Mouse (Mus musculus) cerebellum, postnatal 36 days (tissue): Measurements from ENCODE around the gene Gm17720.
A peak's percentile ranks its signal among the peaks of the same experiment; 100 is the strongest.

Experiments used
- DNase-seq, 2 experiments: peaks; one replicate each; pipeline ENCODE4 v3.0.0; 2021 to 2022; ENCODE audit warnings: mixed read lengths in 2 of 2

Gene Gm17720

DNA sequence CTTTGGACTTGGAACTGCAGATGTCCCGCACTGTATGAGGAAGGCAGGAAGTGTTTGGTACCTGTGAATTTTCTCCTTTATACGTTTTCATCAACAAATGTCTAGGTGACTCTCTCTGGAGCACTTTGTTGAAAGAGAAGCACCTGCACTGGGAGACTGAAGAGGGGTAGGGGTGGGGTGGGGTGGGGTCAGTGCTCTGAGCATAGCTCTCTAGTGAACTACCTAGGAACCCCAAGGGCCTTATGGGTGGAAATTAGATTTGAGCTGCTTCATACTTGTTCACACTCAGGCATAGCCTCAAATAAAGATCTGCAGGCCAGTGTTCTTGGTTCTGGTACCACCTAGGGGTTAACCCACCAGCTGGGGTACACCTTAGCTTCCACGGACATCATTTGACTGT, at the start of gene Gm17720:
TSS of gene Gm17720 (minus strand) at position 101 of the 400 bp plus-strand sequence.
- DNase-seq: no peak

DNA sequence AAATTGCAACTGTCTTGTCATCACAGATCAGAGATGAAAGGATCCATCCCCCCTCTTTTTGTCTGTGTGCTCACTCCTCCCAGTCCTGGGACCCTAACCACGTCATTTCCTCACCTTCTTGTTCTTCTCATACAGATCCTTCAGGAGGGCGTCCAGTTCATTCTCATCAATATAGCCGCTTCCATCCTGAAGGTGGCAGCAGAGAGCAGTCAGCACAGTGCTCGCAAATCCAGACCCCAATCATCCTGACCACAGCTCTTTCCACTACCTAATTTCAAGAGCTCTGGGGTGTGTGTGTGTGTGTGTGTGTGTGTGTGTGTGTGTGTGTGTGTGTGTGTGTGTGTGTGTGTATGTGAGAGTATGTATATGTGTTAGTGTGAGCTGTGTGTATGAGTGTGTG, 43.0 kb upstream of the Gm17720 start:
- DNase-seq: peak; percentile 66 to 76

GRCm38 (mm10) chr8:110140770-110141169, 38.2 kb upstream of the Gm17720 start:
- DNase-seq: peak; percentile 37 to 53

DNA sequence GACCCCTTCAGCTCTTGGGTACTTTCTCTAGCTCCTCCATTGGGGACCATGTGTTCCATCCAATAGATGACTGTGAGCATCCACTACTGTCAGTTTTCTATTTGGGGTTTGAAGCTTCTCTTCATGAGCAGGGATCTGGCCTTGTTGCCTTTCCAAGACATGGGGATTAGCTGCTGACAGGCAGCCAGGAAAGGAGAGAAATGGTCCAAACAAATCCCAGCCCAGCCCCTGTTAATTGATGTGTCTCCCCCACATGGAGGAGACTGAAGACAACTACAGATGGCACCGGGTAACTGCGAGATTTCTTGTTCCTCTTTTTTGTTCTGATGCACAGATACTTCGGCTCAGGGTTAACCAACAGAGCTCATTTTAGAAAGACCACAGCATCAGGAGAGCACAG, 37.6 kb upstream of the Gm17720 start:
- DNase-seq: no peak

- no peak for DNase-seq
Observed at GRCm38 (mm10) chr8:110135515-110135914, 33.0 kb upstream of the Gm17720 start.

DNA sequence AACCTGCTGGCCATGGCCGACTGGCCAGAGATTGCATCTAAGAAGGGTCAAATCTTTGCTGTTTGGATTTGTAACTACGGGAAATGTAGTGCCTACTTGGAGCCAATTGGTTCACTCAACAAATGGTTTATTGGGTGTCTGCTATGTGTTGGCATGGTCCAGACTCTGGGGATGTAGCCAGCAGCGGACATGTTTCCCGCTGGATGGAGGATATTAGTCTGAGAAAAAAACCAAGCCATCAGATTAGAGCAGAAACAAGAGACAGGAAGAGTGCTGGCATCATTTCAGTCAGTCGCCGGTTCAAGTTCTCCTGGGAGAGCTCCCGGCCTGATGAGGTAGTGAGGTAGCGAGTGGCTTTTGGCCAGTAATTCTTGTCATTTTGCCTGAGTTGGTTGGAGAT, 31.7 kb upstream of the Gm17720 start:
- peak in 1 of 2 experiments; percentile 15 for DNase-seq

GRCm38 (mm10) chr8:110130537-110130936, 28.0 kb upstream of the Gm17720 start:
- DNase-seq: peak; percentile 88 to 90

DNA sequence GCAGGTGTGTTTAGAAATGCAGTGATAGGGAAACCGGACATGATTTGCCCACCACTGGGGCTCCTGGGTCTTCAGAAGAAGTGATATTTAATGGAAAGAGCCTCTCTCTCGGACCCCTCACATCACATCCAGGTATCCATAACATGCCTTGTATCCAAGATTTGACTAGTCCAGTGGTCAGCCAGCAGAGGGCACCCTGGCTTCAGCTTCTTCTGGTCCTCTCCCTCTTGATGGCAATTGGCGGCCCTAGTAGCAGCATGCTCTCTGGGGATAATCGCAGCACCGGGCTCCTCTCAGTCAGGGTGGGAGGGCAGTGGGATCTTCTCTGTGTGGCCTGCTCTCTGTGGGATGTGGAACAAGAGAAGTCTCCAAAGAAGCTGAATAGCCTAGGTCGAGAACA, 17.2 kb upstream of the Gm17720 start:
- peak; percentile 68 to 75 for DNase-seq

- DNase-seq: no peak
Observed at GRCm38 (mm10) chr8:110101676-110102075, 877 bp downstream of the Gm17720 start.

DNA sequence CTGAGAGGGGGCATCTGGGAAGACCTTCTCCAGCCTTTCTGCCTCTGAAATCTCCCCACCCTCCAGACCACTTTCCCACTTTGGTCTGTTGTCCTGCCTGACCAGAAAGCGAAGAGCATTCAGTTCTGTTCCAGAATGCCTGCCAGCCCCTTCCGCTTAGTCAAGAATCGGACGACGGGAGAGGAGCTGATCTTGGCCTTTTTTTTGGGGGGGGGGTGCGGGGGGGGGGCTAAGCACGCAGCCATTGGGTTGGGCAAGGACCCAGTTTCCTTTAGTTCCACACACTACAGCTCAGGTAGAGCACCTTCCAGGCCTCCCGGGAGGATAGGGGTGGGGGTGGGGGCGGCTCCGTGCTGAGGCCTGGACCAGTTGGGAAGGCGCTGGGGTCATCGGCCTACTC, 1.6 kb downstream of the Gm17720 start, which contains the start of gene Gm21964:
TSS of gene Gm21964 (plus strand) at position 301 of the 400 bp plus-strand sequence.
- DNase-seq: no peak

DNA sequence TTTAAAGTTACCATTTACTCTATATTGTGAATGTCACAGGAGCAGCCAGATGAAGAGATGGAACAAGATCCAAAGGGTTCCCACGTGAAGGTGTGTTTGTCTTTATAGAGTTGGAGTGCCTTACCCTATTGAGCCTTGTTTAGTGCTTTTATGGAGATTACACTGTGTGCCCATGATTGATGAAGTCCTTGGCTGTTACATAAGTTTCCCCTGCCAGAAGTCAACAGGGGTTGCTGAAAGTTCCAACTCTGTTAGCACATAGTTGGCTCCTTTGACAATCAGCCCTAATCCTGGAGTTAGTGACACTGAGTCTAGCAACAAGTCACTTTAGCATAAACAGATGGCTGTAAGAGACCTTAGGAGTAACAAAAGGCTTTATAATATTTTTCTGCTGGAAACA, 10.7 kb downstream of the Gm17720 start:
- DNase-seq: no peak

- peak in 1 of 2 experiments; percentile 19 for DNase-seq
Observed at GRCm38 (mm10) chr8:110082416-110083105, 20.0 kb downstream of the Gm17720 start.

DNA sequence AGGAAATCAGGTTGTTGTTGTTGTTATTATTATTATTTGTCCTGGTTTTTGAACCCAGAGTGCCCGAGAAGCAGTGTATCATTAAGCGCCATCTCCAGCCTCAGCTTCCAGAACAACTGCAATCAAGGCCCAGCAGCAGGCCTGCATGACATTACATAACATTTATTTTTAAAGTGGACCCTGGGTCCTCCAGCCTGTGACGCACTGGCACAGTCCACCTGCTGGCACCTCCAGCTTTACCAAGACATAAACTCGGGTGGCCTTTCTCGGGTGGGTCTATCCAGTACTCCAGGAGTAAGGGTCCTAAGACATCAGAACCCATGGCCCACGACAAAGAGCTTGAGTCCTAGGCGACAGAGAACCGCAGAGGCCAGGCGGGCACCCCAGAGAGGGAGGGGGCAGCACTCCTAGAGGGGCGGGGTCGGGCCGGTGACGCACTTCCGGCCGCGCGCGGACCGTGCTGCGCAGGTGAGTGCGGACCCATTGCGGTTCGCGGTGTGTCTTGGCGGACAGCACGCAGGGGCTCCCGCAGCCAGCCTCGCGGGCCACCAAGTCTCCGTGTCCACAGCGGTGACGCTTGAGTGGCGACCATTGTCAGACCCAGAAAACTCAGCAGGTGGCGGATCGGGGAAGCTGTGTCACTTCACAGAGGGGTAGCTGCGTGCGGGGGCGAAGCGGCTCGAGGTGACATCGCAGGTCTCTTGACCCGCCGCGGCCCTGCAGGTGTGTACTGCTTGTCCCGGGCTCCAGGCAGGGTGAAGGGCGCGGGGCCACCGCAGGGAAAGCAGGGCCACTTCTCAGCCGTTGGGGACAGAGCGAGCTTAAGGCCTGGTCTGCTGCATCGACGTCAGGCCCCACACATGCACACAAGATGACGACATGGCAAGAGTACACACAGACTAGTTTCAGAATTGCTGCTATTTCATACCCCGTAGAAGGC, 23.0 kb downstream of the Gm17720 start, which contains the start of gene Zfp612:
TSS of gene Zfp612 (plus strand) at position 465 of the 940 bp plus-strand sequence.
- peak; percentile 84 to 87 for DNase-seq

DNA sequence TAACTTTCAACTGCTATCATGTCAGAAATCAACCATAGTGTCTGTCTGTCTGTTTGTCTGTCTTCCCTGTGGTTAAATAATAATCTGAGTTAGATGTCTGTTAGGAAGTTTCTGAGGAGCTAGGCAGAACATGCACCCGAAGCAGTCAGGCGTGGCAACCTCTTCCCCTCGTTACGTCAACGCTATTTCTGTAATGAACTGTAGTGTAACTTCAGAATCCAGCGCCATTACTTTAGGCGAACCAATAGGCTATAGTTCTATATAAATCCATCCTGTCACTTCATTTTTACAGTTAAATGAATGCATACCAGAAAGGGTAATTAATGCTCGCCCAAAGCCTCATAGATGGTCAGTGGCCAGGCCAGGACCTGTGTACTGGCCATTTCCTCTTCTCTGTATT, 28.1 kb downstream of the Gm17720 start:
- no peak for DNase-seq

GRCm38 (mm10) chr8:110071600-110071999, 31.0 kb downstream of the Gm17720 start:
- peak; percentile 65 to 66 for DNase-seq

DNA sequence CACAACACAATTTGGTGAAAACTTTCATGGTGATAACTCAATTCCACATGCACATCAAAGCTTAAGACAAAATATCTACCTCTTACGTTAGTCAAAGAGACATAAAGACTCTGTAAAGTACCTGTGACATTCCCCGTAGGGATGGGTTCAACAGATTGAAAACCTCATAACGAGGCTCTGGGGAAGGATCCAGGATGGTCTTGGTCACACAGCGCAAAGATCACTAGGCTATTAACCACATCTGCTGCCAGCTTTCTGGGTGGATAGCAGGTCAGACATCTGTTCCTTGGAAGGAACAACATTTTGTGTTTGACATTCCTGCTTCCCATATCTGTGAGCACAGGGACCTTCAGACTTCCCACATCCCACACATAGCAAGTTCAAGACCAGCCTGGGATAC, 32.8 kb downstream of the Gm17720 start:
- no peak for DNase-seq

DNA sequence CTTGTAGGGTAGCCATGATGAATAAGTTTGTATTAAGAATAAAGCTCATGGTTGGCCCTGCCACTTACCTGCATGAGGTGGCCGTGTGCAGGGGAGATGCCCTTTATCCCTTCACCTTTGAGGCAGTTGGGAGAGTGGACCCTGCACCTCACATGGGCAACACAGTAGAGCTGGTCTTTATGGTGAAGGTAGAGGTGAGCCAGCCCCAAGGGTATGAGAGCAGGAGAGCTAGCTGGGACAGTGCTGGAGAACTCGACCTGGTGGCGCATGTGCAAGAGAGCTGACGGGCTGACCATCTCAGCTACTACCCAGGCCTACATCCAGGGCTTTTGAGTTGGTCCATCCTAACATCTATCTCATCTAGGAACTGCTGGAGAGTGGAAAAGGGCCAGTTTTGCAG, 36.9 kb downstream of the Gm17720 start:
- DNase-seq: no peak

DNA sequence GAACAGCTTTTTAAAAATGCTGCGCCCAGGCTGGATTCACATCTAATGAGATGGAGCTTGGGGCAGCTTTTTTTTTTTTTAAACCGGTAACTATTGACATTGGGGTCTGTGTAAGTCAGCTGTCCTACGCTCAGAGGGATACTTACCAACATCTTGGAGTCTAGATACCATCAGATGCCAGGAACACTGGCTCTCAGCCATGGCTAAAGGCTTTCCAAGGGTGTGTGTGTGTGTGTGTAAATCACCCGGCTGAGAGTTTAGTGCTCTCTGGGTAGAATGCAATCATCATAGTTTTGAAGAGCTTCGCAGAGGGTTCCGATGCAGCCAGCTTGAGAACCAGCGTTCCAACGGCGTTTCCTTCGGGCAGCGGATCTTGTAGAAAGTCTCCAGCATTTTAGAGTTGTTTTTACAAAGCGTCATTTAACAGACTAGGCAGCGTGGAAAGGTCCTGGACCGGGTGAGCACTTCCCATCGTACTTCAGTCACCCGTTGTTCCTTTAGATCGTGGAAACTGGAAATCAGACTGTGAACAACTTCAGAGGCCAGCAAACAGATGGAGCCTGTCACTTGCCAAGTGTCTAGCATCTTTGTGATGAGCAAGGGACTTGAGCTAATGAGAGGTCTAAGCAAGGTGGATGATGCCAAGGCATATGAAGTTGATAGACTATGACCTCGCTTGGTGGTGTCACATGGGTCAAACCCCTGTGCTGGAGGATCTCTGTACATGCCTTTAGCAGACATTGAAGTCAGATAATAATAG, 37.8 kb downstream of the Gm17720 start:
- DNase-seq: peak; percentile 20 to 27

GRCm38 (mm10) chr8:110064161-110064560, 38.4 kb downstream of the Gm17720 start:
- DNase-seq: no peak

DNA sequence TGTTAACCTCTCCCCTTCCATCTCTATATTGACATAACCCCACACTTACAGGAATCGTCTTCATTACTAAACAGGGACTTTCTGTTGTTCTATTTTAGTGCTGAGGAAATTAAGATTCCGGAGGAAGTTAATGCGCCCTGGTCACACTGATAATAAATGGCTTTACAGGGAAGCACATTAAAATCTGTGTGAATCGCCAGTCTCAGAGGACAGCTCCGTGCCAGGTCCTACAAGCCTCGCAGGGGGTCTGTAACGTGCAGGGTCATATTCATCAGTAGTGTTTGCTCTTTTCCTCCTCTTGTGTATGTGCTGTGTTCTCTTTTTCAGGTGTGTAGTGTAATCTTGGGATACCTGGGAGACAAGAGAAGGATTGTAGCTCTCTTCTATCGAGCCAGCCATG, 44.3 kb downstream of the Gm17720 start:
- no peak for DNase-seq

- no peak for DNase-seq
Observed at GRCm38 (mm10) chr8:110051208-110051607, 51.3 kb downstream of the Gm17720 start.

DNA sequence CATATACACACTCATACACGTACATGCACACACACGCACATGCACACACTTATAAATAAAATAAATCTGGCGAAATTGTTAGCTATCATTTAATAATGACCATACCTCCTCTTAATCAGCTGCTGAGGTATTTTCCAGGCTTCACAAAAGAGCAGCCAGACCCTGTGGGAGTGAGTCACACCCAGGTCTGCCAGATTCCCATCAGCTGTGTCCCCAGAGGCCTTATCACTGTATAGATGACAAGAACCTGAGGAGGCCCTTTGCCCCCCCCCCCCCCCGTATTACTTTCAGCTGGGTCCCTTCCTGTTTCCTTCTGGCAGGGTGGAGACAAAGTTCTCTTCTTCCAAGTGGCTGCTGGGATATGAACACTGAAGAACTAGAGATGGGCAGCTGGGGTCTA, 62.0 kb downstream of the Gm17720 start:
- DNase-seq: no peak

DNA sequence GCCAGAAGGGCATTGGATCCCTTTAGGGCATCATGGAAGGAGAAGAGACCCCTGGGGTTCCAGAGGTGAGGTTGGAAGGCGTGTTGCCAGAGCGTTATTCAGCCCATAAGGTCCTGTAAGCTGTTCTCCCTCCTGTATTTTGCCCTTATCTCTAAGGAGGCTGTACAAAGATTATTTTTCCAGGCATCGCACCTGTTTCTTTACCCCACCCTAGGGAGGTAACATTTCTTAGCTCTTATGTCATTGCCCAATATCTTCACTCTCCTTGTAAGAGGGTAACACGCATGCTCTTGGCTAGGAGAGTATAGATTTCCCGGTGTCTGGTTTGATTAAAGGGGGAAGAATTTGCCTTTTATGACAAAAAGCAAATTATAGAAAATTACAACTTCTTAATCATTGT, 62.9 kb downstream of the Gm17720 start, which contains the start of gene Chst4:
TSS of gene Chst4 (minus strand) at position 82 of the 400 bp plus-strand sequence.
- DNase-seq: no peak
